Mouse (Mus musculus) MEL (cell line): ENCODE measurements around the gene Xlr5c.

ENCODE experiments used
- CHD1 ChIP-seq: IDR thresholded peaks from 2 replicates; pipeline ENCODE4 v1.6.1; 2012; ENCODE audit warnings: low read depth, mild to moderate bottlenecking, inconsistent platforms, low read length, improper control_type of control experiment
- CHD2 ChIP-seq: IDR thresholded peaks from 2 replicates; pipeline ENCODE4 v1.6.1; 2011; ENCODE audit warnings: low read length, improper control_type of control experiment
- CTCF ChIP-seq, 3 experiments: IDR thresholded peaks in 2 of 3; conservative IDR thresholded peaks in 1 of 3; 2 replicates each; pipeline ENCODE4 v1.5.1; 2011 to 2012; ENCODE audit warnings: low read length in 3 of 3, low read depth in 2 of 3, mild to moderate bottlenecking in 2 of 3, improper control_type of control experiment in 1 of 3, inconsistent platforms in 1 of 3, mixed read lengths in 1 of 3, moderate library complexity in 1 of 3; ENCODE audit not compliant: control insufficient read depth in 1 of 3, insufficient read depth in 1 of 3, poor library complexity in 1 of 3, severe bottlenecking in 1 of 3
- EP300 ChIP-seq, 2 experiments: IDR thresholded peaks; 2 replicates each; pipeline ENCODE4 v1.6.1; 2011; ENCODE audit warnings: improper control_type of control experiment in 2 of 2, low read length in 2 of 2, low read depth in 1 of 2, mild to moderate bottlenecking in 1 of 2
- ETS1 ChIP-seq: IDR thresholded peaks from 2 replicates; pipeline ENCODE4 v1.6.1; 2012; ENCODE audit warnings: low read depth, mild to moderate bottlenecking, inconsistent platforms, low read length, improper control_type of control experiment, moderate library complexity
- GATA1 ChIP-seq: IDR thresholded peaks from 2 replicates; pipeline ENCODE4 v1.6.1; 2011; ENCODE audit warnings: low read depth, low read length, improper control_type of control experiment
- HCFC1 ChIP-seq: IDR thresholded peaks from 2 replicates; pipeline ENCODE4 v1.6.1; 2012; ENCODE audit warnings: low read depth, mild to moderate bottlenecking, inconsistent platforms, low read length, improper control_type of control experiment, moderate library complexity
- JUND ChIP-seq: IDR thresholded peaks from 2 replicates; pipeline ENCODE4 v1.6.1; 2011; ENCODE audit warnings: low read depth, mild to moderate bottlenecking, improper control_type of control experiment, low read length
- POLR2A ChIP-seq, 2 experiments: IDR thresholded peaks; 2 replicates each; pipeline ENCODE4 v1.6.1; 2011 to 2012; ENCODE audit warnings: low read length in 2 of 2, mild to moderate bottlenecking in 2 of 2, control low read depth in 1 of 2, improper control_type of control experiment in 1 of 2, low read depth in 1 of 2, moderate library complexity in 1 of 2; ENCODE audit not compliant: control insufficient read depth in 1 of 2, insufficient read depth in 1 of 2, poor library complexity in 1 of 2
- RCOR1 ChIP-seq: IDR thresholded peaks from 2 replicates; pipeline ENCODE4 v1.6.1; 2012; ENCODE audit warnings: low read depth, mild to moderate bottlenecking, inconsistent platforms, low read length, improper control_type of control experiment
- TCF12 ChIP-seq: IDR thresholded peaks from 2 replicates; pipeline ENCODE4 v1.6.1; 2014; ENCODE audit warnings: low read depth, mild to moderate bottlenecking, inconsistent platforms, low read length, improper control_type of control experiment, moderate library complexity
- USF2 ChIP-seq, 2 experiments: IDR thresholded peaks; 2 replicates each; pipeline ENCODE4 v1.6.1; 2011 to 2012; ENCODE audit warnings: improper control_type of control experiment in 2 of 2, low read length in 2 of 2, borderline replicate concordance in 1 of 2, inconsistent platforms in 1 of 2, low read depth in 1 of 2, mild to moderate bottlenecking in 1 of 2; ENCODE audit not compliant: insufficient read depth in 1 of 2
- ZMIZ1 ChIP-seq: IDR thresholded peaks from 2 replicates; pipeline ENCODE4 v1.6.1; 2012; ENCODE audit warnings: low read depth, mild to moderate bottlenecking, inconsistent platforms, low read length, improper control_type of control experiment, moderate library complexity

- TF ChIP-seq POLR2A (IDR thresholded peaks at IDR 0.05; ENCODE audit: control insufficient read depth in 1 of 2, insufficient read depth in 1 of 2, low read depth in 1 of 2, low read length in 2 of 2, poor library complexity in 1 of 2) = no peak
- TF ChIP-seq TCF12 = no peak
- TF ChIP-seq RCOR1 = no peak
- no peak for TF ChIP-seq EP300 (IDR thresholded peaks at IDR 0.05; ENCODE audit: low read depth in 1 of 2, low read length in 2 of 2)
- no peak for TF ChIP-seq JUND
- no peak for TF ChIP-seq CTCF (IDR thresholded peaks at IDR 0.05 in 2 of 3, conservative IDR thresholded peaks at IDR 0.05 in 1 of 3; ENCODE audit: control insufficient read depth in 1 of 3, insufficient read depth in 1 of 3, low read depth in 2 of 3, low read length in 3 of 3, poor library complexity in 1 of 3, severe bottlenecking in 1 of 3)
- TF ChIP-seq CHD1 = no peak
- no peak for TF ChIP-seq GATA1
- TF ChIP-seq ETS1 = no peak
- no peak for TF ChIP-seq ZMIZ1
- no peak for TF ChIP-seq USF2 (IDR thresholded peaks at IDR 0.05; ENCODE audit: borderline replicate concordance in 1 of 2, insufficient read depth in 1 of 2, low read depth in 1 of 2, low read length in 2 of 2)
- no peak for TF ChIP-seq HCFC1
- TF ChIP-seq CHD2 = no peak
Measured at GRCm38 (mm10) chrX:73321029-73321428, 28.3 kb upstream of the Xlr5c start.
